Mouse (Mus musculus): ENCODE results near the gene Defb36.

Gene Defb36

DNA sequence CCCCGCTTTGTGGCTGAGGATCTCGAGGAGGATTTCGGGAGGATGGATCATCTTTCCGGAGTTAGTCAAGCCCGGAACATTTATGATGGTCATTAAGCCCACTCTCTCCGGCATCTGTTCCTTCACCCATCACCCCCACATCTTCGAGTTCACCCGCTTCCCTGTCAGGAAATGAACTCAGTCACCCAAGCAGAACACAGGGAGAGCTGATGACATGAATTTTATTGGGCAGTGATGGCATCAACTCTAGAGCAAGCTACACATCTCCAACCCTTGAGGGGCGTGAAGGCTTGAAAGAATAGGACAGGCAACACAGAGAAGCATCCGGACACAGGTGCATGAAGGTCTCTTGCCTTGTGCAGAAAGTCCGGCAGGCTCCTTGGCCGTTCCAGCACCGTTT, 18.0 kb downstream of the Defb36 start:
- DNase-seq (ENCODE audit: low spot score in 2 of 2): no peak

GRCm38 (mm10) chr2:152622953-152623352, 18.8 kb downstream of the Defb36 start, which contains the start of gene Defb25:
Defb25 (minus strand) TSS chr2:152623053.
- no peak for DNase-seq (ENCODE audit: low spot score in 2 of 2)

DNA sequence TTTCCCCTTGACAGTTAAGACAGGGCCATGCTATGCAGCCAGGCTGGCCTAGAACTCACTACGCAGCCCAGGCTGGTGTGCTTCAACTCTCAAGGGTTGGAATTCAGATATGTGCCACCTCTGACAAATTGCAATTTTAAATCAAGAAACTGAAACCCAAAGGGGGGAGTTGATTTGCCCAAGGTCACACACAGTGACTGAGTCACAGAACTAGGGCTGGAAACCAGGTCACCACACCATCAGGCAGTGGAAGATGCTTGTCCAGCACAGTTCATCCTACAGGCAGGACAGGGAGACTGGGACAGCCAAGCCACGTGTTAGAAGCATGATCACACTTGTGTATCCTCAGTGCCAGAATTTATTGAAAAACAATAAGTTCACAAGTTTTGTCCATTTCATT, 20.4 kb downstream of the Defb36 start:
- no peak for DNase-seq (ENCODE audit: low spot score in 2 of 2)

DNA sequence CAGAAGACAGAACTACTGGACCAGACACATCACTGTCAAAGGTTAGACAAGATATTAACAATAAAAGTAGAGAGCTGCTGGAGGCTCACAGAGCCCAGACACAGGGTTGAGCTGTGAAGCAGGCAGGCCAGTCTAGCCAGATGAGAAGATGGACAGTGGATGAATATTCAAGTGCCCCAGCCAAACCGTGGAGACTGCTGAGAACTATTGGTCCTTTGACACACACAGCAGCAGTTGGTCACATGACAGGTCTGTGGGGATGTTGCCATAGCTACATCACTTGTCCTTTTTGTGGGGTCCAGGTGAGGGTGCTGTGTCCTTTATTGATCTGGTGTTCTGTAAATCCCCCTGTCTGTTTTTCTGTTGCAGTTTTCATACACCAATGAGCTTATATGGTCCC, 21.1 kb downstream of the Defb36 start:
- DNase-seq (ENCODE audit: low spot score in 2 of 2): no peak

GRCm38 (mm10) chr2:152626774-152627591, 22.9 kb downstream of the Defb36 start, which contains the start of gene Rem1:
Rem1 (plus strand) TSS chr2:152626951.
- no peak for DNase-seq (ENCODE audit: low spot score in 2 of 2)

GRCm38 (mm10) chr2:152628066-152628465, 23.9 kb downstream of the Defb36 start:
- DNase-seq (ENCODE audit: low spot score in 2 of 2): no peak

DNA sequence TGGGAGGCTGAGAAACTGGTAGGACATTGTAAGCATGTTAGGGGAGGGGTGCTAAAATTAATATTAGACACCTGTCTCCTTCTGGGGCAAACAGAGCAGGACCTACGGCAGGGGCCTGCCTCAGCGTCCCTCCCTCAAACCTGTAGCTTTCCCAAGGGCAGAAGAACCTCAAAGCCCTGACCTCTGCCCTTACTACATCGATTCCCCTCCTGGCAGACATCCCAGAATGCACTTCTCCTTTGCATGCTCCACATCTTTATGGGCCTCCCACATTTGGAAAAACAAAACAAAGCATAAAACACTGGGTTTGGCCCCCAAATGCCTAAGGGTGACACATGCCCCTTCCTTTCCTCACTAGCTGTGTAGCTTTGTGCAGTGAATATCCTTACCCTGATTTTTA, 25.1 kb downstream of the Defb36 start:
- DNase-seq (ENCODE audit: low spot score in 2 of 2): no peak

DNA sequence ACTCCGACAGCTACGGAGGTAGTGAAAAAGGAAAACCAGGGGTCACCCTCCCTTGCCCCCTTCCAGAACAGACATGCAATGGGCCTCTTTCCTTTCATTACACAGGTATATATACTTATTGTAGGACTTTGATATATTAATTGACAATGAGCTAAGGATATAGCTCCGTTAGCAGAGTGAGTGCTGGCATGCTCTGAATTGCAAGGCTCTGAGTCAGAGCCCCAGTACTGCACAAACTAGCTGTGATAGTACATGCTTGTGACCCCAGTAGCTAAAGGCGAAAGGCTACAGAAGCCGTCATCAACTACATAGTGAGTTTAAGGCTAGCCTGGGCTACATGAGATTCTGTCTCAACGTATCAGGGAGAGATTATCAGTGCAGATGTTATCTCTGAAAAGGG, 25.8 kb downstream of the Defb36 start:
- DNase-seq (ENCODE audit: low spot score in 2 of 2): no peak

DNA sequence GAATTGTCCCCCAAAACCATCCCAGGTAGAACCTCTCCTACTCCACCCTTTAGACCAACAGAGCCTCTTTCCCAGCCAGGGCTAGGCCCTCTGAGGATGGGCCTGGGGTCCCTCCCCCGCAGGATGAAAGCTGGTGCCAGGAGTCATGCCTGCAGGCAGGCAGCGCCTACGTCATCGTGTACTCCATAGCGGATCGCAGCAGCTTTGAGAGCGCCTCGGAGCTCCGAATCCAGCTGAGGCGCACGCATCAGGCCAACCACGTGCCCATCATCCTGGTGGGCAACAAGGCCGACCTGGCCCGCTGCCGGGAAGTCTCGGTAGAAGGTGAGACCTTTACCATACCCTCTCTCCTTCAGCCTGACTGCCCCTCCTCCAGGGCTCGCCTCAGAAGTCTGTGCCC, 29.2 kb downstream of the Defb36 start:
- no peak for DNase-seq (ENCODE audit: low spot score in 2 of 2)

DNA sequence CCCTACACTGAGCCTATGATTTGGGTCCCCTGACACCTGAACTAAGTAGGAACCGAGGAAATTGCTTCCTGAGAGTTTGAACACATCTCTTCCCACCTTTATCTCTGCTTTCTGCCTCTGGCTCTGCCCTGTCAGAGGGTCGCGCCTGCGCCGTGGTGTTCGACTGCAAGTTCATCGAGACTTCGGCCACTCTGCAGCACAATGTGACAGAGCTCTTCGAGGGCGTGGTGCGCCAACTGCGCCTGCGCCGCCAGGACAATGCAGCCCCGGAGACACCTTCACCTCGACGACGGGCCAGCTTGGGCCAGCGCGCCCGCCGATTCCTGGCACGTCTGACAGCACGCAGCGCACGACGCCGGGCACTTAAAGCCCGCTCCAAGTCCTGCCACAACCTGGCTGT, 30.2 kb downstream of the Defb36 start:
- DNase-seq (ENCODE audit: low spot score in 2 of 2): no peak

- no peak for DNase-seq (ENCODE audit: low spot score in 2 of 2)
Measured at GRCm38 (mm10) chr2:152636246-152637005, 32.3 kb downstream of the Defb36 start.

- DNase-seq (ENCODE audit: low spot score in 2 of 2): no peak
Measured at GRCm38 (mm10) chr2:152637006-152637322, 32.8 kb downstream of the Defb36 start.

DNA sequence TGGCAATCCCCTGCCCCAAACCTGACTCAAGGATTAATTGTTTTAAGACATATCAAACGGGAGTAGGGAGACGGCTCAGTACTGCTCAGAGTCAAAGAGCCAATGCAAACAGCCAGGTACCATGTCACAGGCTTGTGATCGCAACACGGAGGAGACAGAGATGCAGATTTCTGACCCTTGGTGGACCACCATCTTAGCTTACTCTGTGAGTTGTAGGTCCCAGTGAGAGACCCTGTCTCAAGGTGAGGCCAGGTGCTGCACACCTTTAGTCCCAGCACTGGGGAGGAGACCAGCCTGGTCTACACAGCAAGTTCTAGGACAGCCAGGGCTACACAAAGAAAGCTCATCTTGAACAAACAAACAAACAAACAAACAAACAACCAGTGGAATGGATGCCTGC, 33.3 kb downstream of the Defb36 start:
- DNase-seq (ENCODE audit: low spot score in 2 of 2): no peak

DNA sequence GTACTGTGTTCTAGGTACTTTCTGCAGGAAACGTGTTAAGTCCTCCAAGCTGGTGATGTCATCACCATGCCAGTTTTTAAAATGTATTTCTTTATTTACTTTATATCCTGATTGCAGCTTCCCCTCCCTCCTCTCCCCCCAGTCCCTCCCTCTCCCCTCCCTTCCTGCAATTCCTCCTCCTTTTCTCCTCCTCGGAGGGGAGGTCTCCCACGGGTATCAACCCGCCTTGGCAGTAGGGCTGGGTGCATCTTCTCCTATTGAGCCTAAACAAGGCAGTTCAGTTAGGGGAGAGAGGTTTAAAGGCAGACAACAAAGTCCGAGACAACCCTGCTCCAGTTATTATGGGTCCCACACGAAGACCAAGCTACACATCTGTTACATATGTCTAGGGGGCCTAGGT, 34.7 kb downstream of the Defb36 start:
- no peak for DNase-seq (ENCODE audit: low spot score in 2 of 2)

GRCm38 (mm10) chr2:152639406-152640113, 35.4 kb downstream of the Defb36 start:
- no peak for DNase-seq (ENCODE audit: low spot score in 2 of 2)

DNA sequence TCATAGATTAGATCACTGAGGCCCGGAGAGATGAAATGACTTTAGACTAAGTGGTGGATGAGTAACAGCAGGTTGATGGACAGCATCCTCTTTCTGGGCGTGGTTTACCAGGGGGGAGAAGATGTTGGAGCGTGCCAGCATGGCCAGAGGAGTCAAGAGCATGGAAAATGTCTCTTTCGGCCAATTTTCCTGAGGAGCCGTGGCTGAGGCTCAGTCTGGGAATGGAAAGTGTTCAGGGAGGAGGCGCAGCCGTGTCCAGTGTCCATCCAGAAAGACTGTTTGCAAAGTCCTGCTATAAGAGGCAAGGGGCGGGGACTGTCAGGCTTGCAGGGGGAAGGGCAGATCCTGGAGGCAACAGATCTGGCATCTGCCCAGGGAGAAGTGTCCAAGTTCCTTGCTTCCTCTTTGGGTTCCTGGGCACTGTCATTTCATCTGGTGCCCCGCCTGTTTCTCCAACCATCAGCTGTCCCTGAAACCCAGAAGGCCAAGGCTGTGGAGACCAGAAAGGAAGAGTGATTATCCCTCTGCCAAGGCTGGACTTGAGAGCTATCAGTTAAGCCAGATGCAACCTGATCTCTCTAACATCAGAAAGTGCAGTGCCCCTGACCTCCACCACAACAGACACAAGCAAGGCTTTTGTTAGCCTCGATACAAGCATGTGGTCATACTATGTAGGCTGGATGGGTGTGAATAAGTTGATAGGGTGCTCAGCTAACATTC, 48.9 kb downstream of the Defb36 start:
- DNase-seq (ENCODE audit: low spot score in 2 of 2): no peak

- DNase-seq (ENCODE audit: low spot score in 2 of 2): no peak
Measured at GRCm38 (mm10) chr2:152653874-152654715, 50.0 kb downstream of the Defb36 start.

DNA sequence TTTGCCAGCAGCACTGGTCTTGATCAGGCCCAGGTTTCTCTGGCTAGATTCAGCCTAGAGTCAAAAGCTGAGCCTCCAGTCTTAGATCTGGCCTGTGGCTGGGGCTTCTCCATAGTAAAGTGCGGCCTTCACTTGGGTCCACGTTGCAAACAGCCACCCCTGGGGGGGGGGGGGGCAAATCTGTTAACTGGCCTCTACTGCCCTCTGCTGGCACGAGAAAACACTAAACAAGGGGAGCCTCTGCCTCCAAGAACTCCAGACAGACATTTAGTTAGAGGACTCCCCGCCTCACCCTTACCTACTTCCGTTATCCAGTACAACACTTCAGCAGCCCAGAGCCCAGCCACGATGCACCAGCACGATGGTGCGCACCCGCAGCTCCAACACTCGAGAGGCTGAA, 53.3 kb downstream of the Defb36 start:
- no peak for DNase-seq (ENCODE audit: low spot score in 2 of 2)

GRCm38 (mm10) chr2:152661163-152661562, 57.0 kb downstream of the Defb36 start:
- DNase-seq (ENCODE audit: low spot score in 2 of 2): no peak

Measured in spleen, postnatal 14 days (tissue).